ENCODE assay signal across 22 mouse cellular contexts in the genomic region with DNA sequence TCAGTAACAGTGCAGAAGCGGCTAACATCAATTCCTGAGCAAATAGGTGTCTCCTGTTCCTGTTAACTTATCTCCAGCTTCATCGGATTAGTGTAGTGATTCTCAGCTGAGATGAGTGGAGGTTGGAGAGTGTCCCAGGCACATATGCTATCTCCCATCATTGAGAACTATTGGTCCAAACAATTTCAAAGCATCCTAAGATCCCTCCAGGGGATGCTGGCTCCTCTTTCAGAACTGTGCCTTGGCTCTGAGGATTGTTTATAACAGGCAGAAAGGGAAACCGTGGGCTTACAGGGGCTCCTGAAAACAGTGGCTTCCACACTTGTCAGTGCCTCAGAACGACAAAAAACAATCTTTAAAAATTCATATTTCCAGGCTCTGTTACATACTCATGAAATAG.
"Had no signal": no experiment of that assay in that cellular context is flagged by ENCODE, and none has a peak within 500 bp of the region (broad histone marks: within the 10 kb centered on the region; RNA-seq: fewer than 3 reads in every experiment).

No protein-coding gene starts in this region.

- ATAC-seq: hindbrain, embryonic 16.5 days; hindbrain, postnatal 0 days; inflammation-experienced regulatory T-cells, adult 6 months; intestine, embryonic 15.5 days; intestine, embryonic 16.5 days; intestine, postnatal 0 days had no signal

- DNase-seq: heart, postnatal 10 days; heart, postnatal 14 days; heart, postnatal 36 days; heart, postnatal 4 days; kidney, adult 11 months; kidney, adult 18-20 months; kidney, adult 2 months; kidney, adult 8-10 months; kidney, adult 9 months; kidney, postnatal 10 days; kidney, postnatal 14 days; kidney, postnatal 25 days; kidney, postnatal 36 days; kidney, postnatal 4 days; layer of hippocampus, adult 9-11 months; layer of hippocampus, postnatal 36 days had no signal
